Mouse (Mus musculus): ENCODE data around the gene Smarcal1. TPM values are rescaled to one million over a fixed set of nuclear protein-coding genes. Genes with fewer than 3 reads are reported as not detected.

Gene Smarcal1
- total RNA-seq, 2 experiments from 2014 or later = 44.8 to 47.0 TPM

DNA sequence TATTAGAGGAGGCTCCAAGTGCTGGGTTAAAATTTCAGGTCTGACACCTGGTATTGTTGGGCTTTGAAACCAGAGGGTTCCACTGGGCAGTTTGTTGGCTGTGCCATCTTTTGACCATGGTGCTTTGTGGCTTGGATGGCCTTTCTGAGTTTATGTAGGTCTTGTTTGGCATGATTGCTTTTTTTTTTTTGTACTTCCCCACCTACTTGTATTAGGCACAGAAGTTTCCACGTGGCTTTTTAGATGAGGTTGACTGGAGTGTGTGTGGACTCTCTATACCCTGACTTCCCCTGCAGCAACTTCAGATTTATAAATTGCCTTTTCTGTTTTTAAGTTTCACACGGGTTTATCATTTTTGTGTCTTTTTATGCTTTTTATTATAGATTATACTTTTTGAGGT is 5.7 kb downstream of the Smarcal1 start:
- DNase-seq = no peak

DNA sequence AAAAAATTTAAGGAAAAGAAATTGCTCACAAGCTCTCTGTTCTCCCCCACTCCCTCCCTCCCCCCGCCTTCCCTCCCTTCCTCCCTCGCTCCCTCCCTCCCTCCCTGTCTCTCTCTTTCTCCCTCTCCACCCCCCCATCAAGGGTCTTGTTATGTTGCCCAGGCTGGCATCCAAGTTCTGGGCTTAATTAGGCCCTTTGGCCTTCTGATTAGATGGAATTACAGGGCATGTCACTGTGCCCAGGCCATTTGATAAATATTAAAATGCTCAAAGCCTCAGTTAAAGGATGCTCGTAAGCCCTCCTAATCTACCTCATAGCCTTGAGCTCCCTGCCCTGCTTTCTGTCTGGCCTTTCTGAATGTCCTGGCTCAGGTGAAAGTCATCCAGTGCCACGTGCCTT is 7.6 kb downstream of the Smarcal1 start:
- DNase-seq = no peak

DNA sequence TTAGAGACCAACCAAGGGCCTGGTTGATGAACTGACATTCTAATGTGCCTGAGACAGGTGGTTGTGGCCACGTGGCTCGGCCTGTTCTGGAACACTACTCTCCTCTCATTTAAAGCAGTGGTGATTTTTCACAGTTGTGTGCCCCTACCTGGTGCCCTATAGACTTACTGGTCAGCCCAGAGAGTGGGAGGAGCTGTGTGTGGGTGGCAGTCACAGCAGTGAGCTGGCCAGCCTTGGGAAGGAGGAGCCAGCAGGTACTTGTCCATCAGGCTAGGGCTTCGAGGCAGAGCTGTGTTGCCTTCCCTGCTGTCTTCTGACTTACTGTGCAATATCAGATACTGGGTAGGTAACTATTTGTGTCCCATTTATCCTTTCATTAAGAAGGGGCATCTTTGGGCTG is 9.3 kb downstream of the Smarcal1 start:
- no peak for DNase-seq

DNA sequence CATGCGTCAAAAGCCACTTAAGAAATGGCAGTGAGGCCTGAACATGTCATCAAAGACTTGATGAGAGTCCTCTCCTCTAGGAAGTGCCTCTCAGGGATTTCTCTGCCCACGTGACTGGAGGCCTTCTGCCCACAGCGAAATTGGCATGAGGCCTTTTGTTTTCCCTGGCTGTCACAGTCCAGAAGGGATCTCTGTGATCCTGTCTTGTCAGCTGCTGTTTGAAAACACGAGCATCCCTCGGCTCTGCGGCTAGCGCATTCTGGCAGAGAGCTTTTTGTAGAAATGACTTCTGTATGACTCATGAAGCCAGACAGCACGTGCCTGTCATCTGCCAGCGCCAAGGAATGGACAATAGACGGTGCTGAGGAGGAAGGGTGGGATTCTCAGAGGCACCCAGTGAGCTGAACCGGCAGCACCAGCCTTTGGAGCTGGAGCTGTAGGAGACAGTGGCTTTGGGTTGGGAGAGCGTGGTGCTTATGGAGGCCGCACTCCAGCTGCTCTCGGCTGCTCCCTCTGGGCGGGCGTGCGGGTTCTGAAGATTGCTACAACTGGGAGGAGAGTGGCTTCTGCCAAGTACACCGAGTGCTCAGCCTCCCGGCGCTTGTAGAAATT is 10.4 kb downstream of the Smarcal1 start:
- DNase-seq = peak; percentile 81 to 83

DNA sequence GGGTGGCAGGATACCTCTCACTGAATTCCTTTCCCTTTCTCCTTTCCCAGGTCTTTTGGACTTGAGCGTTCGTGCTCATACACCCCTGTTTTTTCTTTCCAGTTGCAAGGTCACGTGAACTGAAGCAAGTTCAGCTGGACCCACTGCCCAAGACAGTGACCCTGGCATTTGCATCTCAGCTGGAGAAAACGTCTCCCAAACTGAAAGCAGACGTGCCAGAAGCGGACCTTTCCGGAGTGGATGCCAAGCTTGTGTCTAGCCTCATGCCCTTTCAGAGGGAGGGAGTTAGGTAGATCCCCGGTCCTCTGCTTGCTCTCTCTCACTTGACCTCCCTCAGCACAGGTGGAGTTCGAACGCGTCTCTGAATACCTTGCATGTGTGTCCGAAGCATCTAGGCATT is 12.6 kb downstream of the Smarcal1 start:
- peak; percentile 63 to 83 for DNase-seq

DNA sequence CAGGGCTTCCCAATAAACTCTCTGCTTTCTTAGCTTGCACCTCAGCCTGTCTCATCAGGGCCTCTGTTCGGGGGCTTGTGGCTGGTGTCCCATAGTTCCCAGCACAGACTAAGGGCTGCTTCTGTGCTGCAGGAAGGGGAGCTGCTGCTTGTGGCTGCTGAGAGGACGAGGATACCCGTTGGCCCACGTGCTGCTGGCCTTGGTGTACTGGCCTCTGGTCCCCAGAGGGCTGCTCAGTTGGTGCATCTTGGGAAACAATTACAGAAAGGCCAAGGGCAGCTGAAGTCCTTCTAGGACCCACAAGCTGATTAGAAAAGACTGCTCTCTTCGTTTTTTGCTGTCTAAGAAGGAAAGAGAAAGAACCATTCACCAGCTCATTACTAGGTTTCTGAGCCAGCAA is 13.2 kb downstream of the Smarcal1 start:
- peak; percentile 76 to 84 for DNase-seq

DNA sequence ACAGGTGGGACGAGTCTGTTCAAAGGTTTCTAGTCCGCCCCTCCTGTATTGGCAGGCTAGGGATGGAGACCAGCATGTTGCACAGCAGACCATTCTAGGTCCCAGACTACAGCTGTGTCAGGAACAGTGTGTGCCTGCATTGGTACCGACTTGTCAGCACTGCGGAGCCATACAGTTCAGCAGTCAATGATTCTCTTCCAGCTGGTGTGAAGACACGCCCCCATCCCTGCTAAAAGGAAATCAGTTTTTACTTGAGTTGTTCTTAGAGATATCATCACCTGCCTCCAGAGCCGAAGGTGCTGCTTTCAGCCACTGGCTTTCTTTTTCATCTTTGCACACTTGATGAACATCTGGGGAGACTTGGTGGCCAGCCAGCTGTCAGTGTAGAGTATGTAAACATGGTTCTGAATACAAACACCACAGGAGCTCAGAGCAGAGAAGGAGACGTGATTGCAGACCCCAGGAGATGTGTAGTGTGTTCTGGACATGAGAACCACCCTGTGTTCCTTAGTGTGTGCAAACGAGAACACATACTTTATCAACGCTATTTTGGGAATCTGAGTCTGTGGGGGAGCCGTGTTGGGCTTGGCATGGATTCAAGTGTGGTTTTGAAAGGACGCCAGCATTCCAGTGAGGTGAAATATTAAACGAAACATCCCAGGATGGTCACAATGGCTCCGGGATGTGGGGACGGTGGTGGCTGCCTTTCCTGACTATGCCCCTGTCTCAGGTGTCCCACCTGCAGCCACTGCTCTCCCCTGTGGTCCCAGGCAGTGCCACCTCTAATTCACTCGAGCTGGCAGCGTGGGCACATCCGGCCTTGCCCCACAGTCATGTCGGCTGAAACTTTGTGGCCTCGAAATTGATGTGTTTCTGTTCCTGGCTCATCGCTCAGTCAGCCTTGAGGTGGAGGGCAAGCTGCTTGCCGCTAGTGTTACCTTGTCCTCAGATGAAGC is 16.4 kb downstream of the Smarcal1 start:
- peak; percentile 77 to 84 for DNase-seq

DNA sequence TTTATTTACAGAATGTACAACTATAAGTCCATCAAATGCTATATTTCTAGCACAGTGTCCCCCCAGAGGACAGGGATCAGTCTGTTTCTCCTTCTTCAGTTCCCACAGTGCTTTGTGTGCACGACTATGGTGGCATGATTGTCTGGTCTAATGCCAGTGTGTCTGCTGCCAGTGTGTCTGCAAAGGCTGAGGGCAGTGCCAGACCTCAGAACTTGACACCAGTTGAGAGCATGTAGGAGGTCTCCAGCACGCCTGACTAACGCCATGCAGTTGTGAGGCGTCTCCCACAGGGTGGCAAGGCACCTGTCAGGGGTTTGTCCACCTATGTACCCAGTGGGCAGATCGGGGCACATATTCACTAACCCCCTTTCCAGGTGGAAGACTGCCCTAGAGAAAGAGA is 17.7 kb downstream of the Smarcal1 start:
- DNase-seq = no peak

DNA sequence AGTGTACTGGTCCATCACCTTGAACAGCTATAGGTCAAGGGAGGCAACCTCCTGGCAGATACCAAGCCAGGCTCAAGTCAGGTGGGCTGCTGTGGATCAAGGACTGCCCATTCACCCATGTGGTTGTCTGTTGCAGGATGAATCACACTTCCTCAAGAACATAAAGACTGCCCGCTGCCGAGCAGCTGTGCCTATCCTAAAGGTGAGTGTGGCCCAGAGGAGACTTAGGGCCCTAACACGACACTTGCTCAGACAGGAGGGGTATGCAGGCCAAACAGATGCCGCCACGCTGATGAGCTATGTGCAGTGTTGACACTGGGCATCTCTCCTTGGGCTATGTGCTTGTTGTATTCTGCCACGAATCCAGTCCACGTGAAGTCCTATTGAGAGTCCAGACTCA is 18.2 kb downstream of the Smarcal1 start:
- no peak for DNase-seq

DNA sequence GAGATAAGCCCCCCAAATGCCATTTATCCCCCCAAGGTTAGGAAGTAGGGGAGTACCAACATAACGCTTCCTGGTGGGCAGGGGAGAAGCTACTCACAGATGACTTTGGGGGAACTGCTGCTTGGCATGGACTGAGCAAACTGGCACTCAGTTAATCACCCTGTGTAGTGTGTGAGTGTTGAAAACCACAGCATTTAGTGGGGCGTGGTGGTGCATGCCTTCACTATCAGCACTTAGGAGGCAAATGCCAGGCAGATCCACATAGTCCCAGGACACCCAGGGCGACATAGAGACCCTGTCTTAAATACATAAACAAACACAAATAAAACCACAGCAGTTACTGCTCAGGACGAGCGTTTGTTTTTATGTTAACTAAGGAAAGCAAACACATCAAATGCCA is 19.1 kb downstream of the Smarcal1 start:
- DNase-seq = no peak

DNA sequence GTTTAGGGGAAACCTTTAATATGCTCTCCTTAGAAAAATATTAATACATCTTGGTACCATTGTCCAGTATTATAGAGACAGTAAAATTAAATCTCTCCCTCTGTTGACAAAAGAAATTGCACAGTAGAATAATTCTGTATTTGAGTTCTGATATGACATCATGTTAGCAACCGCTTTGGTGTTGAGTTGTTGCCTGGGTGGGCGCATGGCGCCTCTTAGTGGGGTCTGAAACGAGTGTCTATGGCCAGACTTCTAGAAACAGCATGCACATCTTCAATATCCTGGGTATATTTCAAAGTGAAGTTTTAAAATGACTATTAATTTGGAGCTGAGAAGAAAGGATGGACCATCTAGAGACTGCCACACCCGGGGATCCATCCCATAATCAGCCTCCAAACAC is 19.8 kb downstream of the Smarcal1 start:
- DNase-seq = no peak

DNA sequence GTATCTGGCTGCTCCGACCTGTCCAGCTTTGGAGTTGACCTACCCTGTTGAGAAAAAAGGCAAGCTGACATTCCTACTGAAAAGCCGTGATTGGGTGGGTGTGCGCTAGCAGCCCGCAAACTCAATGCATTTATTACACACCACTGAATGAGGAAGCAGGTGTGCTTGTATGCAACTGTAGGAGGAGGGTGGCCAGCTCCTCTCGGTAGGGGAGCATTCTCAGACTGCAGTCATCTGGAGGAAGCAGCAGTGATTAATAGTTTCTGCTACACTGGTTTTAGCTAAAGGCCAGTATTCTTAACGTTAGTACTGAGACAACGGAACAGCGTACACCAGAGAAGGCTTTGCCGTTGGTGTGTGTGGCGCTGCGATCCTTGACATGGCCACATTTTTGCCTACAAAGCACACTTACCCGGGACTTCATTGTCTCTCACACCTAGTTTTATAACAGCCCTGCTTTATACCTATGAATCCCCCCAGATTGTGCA is 23.2 kb downstream of the Smarcal1 start:
- no peak for DNase-seq

DNA sequence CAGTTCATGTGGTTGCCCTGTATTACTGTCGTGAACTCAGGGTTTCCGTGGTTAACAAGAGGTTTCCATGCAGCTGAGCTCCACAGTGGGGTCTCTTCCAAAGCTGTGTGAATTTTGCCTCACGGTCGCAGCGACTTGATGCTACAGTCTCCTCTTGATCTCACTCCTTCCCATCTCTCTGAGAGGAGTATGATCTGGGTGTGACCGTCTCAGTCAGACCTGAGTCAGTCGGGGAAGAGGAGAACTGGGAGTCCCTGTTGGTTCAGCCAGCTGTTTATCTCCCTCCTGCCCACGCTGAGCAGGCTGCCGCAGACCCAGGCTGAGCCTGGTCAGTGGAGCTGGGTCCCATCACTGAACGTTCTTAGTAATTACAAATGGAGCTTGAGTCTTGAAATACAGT is 26.1 kb downstream of the Smarcal1 start:
- DNase-seq = no peak

DNA sequence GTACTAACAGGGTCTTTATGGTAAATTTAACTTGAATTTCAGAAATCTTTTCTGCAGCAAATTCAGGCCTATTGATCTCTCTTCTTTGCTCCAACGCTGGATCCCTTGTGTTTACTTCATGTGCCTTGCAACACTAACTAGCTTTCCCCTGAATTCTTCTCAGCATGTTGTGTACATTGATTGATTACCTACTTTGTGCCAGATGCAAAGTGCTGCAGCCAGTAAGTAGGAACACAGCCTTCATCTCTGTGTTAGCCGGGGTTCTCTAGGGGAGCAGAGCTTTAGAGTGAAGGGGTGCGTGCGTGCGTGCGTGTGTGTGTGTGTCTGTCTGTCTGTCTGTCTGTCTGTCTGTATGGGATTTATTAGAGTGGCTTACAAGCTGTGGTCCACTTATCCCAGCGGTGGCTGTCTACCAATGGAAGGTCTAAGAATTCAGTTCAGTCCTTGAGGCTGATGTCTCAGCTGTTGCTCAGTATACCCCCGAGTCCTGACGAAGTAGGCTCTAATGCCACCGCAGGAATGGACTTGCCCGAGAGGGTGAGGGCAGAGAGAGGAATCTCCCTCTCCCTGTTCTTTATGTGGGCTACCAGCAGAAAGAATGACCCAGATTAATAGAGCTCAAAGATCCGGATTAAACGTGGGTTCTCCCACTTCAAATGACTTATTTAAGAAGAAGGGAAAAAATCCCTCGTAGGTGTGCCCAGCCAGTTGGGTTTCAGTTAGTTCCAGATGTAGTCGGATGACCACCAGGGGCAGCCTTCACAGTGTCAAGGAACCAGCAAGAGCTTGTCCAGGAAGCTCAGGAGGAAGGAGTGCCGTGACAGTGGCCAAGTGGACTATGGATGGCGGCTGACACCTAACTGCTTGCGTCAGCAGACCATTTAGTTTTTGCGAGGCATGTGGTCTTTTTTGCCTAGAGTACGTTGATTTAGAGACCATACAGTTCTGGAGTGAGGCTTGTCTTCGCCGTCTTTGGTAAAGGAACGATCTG is 27.1 kb downstream of the Smarcal1 start:
- DNase-seq = no peak

DNA sequence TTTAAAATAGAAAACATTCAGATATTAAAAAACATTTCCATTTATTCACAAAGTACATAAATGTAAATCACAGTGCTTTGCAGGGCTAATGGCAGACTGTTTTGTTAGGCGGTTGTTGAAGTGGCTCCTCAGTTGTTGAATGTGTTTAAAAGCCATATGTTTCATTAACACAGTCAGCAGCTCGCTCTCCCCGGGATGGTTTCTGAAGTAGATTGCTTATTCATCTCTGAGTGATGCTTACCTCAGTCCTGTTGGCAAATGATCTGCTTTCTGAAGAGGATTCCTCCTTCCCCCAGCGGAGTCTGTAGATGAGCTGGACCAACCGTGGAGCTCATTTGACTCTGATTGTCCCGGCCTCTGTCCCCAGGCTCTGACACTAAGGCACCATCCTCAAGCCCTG is 29.1 kb downstream of the Smarcal1 start:
- no peak for DNase-seq

DNA sequence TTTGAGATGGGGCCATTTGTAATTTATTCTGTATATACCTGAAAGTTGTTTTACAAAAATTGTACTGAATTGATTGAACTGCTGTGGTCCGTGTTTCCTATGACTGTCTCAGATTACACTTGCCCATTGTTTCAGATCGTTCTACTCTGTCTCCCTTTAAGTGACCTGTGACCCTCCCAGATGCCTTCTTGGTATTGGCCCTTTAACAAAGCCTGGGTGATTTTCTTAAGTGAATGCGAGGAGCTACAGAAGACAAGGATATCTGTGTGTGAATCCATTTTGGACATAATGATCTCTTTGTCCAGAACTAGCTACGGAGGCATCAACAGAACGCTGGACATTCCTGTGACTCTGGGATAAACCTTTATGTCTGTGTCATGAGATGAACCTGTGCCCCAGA is 52.2 kb downstream of the Smarcal1 start:
- DNase-seq = no peak

DNA sequence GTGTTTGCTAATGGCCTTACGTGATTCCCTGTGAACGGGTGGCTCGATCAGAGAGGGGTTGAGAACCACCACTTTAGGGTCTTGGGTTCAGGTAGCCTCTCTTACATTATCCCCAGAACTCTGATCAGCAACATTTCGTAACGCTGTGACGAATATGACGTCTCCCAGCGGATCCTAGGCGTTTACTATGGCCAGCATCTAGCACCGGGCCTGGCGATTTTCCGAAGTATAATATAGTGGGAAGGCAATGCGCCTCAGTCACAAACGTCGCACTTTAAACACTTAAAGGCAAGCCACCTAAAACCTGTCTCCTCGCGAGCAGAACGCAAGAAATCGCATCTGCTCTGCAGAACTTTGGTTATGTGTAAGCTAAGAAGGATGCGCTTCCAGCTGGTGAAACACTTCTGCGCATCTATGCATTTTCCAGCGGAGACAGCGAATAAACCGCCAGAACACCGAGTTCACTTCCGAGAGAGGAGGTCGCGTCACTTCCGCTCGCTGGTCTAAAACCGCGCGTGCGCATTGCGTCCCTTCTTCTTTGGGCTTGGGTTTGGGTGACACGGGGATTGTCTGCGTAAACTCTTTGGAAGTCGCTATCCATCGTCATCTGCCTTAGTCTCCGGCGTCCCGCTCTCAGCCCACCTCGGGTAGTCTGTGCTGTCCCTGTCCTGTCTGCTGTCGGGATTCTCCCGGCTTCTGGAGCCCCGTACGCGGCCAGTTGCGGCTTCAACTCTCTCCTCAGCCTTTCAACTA is 57.8 kb downstream of the Smarcal1 start:
- DNase-seq = peak; percentile 12 to 26

DNA sequence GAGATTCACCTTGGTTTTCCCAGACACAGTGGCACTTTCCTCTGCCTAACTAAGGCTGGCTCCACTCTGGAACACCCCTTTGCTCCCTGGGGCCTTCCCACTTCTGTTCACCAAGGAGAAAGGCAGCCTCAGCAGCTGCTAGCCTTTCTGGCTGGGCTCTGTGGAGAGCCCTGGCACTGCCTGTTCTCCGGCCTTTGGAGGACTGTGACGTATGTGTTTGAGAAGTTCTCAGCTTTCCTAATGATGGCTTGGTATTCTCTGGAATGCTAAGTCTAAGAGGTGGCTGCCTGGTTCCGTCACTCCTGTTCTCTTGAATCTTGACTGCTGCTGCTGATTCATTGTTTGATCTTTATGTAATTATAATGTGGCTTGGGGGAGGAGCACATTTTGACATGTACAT is 90.0 kb downstream of the Smarcal1 start:
- DNase-seq = no peak

Measured in adrenal gland, postnatal 36 days (tissue).